Mouse (Mus musculus) E14TG2a.4 (cell line): ENCODE data around the gene Mpo.

ENCODE experiments used
- CTCF ChIP-seq: conservative IDR thresholded peaks from 2 replicates; pipeline ENCODE4 v1.5.1; 2014; ENCODE audit warnings: low read length
- NANOG ChIP-seq: IDR thresholded peaks from 2 replicates; pipeline ENCODE4 v1.6.1; 2014; ENCODE audit warnings: borderline replicate concordance, low read length, mixed read lengths
- POU5F1 ChIP-seq: IDR thresholded peaks from 2 replicates; pipeline ENCODE4 v1.6.1; 2014; ENCODE audit warnings: low read length, borderline replicate concordance

GRCm38 (mm10) chr11:87754603-87755002, 38.8 kb upstream of the Mpo start:
- TF ChIP-seq CTCF (no peak), NANOG (no peak), POU5F1 (no peak)
